Mouse (Mus musculus): ENCODE results near the gene Slc9a8.
"Not testable (repeated sequence)": the region's sequence is repeated elsewhere in the genome, so short reads cannot be mapped to it uniquely, and the experiment has no call there.

The Slc9a8 gene

DNA sequence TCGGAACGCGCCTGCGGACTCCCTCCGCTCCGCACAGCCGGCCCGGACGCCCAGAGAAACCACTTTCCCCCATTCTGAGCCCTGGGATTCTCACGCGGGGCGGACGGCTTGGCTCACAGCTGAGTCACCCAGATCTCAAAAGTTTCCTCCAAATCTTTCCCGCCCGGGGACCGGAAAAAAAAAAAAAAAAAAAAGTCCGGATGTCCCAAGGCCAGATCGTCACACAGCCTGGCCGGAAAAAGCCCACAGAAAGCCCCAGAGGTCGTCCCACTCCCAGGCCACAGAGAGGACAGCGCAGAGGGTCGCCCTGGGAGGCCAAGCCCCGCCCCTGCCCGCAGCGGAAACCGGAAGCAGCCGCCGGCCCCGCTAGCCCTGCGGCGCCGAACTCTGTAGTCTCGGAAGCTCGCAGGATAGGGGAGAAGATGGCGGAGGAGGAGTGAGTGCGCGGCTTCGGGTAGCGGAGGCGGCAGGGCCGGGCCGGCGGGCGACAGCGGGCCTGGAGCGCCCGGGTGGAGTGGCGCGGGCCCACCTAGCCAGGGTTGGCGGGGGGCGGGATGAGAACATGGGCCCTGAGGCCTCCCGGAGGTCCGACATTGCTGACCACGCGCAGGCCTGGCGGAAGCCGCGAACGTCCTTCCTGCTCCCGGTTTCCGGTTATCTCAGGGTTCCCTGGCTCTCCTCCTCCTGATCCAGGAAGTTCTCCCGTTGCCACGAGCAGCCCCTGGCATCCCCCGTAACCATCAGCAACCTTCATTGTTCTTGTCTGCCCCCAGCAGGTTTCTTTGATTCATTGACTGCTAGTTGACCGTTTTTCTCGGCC, at the start of gene Slc9a8:
Slc9a8 (plus strand) TSS at position 383 of the 820 bp plus-strand sequence.
- peak; percentile 92 to 94 for DNase-seq

DNA sequence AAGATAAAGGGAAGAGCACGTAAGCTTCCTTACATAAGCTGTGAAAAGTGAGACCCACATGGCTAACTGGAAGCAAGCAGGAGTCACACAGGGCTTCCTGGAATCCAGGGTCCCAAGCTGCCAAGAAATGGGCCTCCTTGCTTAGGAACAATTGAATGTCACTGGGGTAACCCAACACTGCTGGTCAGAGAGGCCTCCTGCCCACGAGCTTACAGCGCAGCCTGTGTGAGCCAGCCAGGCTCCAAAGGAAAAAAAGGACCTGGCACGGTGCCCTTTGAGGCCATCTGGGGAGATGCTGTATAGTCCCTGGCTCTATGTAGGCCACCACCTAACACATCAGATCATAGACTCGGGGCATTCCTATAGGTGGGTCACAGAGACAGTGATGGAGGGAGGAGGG, 48.2 kb upstream of the Slc9a8 start:
- DNase-seq = no peak

DNA sequence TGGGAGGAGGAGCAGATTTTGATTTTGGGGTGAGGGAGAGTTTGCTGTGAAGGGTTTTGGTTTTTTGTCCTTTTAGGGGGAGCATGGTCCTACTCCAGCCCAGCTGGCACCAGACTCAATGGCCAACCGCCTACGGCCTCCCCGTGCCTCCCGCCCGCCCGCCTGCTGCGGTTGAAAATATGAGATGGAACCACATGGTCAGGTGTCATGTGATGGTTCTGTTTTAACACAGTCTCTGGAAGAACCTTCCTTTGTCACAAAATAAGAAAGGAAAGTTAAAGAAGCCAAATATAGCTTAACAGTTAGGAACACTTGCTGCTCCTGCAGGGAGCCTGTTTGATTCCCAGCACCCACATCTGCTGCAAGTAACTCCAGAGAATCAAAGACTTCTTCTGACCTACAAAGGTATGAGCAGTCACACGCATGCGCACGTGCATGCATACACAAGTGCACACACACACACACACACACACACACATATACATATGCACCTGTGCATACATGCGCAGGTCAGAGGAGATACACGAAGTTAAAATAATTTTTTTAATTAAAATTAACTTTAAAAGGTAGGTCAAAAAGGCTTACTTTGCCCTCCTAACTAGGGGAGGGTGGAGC, 47.2 kb upstream of the Slc9a8 start:
- no peak for DNase-seq

DNA sequence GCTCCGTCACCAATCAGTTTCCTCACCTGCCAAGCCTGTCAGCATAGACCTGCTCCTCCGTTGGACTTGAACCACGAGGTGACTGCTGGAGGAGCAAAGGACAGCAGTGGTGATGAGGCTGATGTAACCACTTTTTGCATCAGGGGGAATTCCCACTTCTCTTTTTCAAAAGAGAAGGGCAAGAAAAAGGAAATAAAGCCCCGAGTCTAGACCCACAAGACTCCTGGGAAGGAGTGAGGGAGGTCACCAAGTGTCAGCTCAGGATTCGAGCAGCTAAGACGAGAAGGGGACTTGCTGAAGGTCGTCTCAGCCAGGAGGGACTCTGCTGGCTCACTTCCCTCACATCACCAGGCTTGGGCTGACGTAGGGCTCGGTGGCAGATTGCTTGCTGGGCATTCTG, 46.4 kb upstream of the Slc9a8 start:
- no peak for DNase-seq

DNA sequence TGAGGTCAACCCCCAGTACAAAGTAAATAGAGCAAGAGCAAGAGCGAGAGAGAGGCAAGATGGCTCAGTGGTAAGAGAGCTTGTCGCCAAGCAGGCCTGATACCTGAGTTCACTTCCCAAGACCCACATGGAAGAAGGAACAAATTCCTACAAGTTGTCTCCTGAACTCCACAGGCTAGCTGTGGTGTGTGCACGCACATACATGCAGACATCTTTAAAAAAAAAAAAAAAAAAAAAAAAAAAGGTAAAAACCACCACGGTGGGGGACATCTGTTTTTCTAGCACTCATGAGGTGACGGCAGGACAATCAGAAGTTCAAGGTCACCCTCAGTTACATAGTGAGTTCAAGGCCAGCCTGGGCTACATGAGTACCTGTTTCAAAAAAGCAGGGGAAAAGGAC, 45.8 kb upstream of the Slc9a8 start:
- no peak for DNase-seq

DNA sequence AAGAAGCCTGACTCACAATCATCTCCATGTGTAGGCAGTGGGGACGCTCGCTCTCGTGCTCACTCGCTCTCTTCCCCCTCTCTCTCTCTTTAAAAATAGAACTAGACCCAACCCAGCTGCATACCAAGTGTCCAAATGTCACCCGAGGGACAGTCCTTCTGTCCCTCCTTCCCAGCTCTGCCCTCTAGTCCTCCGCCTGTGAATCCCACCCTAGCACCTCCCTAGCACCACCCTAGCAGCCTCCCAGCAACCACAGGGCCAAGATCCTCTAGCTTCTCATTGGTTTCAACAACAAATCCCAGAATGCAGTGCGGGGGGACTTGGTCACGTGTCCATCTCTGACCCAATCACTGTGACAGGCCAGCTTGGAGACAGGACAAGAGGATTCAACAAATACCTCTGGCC, 45.4 kb upstream of the Slc9a8 start:
- DNase-seq = no peak

DNA sequence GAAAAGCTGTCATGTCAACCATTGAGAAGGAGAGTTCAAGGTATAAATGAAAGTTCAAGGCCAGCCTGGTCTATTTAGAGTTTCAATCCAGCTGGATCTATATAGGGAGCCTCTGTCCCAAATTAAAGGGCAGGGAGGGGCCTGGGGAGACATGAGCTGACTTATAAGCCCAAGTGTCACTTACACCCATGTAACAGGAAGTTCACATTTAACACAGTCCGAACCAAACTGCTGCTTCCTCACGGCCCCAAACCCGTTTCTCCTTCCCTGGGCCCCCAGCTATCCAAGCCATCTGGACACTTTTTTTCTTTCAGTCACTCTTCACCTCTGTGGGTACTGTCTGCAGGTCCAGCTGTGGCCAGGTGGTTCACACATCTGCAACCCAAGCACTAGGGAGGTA, 43.8 kb upstream of the Slc9a8 start:
- no peak for DNase-seq

DNA sequence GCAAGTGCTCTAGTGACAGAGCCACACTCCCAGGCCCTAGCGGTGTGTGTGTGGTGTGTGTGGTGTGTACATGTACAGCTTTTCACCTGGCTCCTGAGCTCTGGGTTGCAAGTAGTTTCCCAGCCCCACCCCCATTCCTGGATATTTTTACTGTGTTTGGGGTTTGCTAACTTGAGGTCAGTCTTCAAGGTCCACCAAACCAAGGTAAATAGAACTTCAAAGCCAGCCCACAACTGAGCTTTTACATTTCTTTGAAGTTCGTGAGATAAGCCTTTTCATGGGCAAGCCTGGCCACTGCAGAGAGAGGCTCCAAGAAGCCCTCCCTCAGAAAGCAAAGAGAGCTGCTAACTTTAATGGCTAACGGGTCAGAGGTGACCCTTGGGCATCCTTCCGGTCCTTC, 42.5 kb upstream of the Slc9a8 start:
- no peak for DNase-seq

DNA sequence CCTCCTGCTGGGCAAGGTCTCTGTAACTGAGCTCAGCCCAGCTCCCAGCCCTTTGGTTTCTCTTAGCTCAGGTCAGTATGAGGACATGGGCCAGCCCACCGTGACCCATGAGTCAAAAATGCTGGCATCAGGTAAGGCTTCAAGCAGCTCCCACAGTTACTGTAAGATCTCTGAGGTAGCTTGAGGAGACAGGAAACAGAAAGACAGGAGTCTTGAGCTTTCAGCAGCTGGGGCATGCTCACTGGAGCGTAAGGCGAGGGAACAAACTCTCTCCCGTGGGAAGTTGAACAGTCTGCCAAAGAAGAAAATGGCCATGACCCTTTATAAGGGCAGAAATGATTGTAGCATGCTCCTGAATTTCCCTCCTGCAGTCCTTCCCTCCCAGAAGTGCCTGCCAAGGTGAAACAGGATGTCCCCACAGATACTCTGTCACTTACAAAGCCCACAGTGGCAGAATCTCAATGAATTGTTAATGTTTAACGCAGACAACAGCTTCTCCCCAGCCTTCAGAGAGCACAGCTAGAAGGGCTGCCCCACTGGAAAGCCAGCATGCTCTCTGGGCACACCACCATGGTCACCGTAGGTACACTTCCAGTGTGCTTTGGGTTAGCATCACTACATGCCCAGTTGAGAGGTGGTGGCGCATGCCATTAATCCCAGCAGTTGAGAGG, 40.8 kb upstream of the Slc9a8 start:
- no peak for DNase-seq

DNA sequence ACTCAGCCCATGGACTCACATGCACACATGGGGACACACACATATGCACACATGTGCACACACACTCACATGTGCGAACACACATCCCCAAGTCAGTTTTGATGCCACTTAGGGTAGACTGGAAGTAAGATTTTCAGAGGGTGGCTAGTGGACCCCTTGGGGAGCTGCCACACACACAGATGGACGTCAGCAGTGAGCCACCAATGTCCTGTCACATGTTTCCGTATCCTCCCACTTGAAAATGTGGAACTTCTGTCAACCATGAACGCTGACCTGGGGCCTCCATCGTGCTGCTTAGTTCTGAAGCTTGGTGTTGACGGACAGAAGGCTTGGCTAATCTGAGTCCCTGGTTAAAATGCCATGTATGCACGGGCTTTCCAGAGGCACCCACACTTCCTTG, 39.9 kb upstream of the Slc9a8 start:
- DNase-seq = no peak

DNA sequence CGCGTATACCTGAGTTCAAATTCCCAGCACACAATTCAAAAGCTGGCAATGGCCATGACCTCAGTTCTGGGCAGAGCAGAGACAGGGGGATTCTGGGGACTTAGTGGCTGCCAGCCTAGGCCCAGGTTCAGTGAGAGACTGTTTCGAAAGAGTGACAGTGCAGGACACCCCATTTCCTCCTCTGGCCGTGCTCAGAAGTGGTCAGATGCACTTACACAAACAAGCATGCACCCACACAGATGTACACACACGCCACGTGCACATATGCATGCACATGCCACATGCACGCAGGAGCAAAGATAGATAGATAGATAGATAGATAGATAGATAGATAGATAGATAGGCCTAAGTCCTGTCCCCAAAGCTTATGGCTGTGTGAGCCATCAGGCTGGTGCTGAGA, 39.1 kb upstream of the Slc9a8 start:
- DNase-seq = no peak

DNA sequence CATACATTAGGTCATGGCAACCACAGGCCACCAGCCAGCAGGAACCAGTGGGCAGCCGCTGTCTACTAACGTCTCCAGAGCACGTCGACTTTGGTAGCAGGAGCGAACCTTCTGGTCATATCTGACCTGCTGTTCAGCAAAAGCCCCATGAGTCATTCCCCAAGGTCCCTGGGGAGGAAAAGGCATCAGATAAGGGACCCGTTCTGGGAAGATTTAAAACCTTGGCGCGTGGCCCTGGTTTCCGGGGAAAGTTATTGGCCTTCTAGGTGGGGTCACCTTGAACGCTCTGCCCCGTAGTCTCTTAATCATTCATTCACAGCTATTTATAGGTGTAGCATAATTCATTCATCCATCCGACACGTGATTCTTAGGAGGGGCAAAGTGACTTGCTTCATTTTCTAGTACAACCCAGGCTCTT, 37.8 kb upstream of the Slc9a8 start:
- no peak for DNase-seq

DNA sequence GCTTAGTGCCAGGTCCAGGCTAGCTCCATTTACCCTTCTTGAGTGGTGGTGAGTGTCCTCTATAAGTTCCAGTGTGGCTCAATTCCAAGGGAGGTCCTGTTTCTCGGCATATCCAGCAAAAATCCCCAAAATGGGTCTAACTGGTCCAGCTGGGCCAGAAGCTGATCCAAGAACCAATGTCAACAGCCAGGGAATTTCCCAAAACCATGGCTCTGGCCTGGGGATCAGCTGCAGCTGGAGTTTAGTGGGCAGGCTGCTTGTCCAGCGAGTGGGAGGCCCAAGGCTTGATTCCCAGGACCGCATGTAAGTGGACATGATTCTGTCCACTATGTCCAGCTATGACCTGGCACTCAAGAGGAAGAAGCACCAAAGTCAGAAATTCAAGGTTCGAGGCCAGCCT, 35.1 kb upstream of the Slc9a8 start:
- DNase-seq = no peak

DNA sequence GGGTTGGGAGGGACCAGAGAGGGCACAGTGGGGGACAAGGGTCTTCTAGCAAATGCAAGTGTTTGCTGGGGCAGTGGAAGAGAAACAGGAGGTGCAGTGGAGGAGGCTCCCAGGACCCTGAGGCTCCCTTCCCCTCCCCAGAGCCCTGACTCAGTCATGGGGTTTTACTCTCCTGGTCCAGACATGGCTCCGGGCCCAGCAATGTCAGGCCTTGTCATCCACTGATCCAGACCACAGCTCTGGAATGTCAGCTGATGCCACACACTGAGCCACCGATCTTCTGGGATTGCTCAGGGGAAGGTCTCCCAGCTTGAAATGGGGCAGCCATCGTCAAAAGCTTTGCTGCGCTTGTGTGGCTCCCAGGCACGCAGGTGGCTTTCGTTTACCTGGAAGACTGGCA, 34.5 kb upstream of the Slc9a8 start:
- DNase-seq = no peak

DNA sequence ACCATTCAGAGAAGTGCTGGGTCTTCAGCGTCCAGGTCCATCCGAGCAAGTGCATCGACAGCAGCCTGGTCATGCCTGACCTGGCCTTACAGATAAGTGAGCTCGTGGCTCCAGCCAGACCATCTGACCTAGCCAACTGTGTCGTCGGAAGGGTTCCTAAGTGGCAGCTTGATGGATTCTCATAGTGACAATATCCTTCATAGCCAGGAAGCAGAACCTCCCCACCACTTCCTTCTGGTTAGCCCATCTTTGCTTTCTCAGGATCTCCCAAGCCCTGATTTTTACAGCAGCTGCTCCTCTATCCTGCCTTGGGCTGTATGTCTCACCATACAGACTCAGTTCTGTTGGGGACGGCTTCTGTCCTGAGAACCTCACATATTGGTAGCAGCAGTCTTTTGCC, 27.1 kb upstream of the Slc9a8 start:
- DNase-seq = no peak

DNA sequence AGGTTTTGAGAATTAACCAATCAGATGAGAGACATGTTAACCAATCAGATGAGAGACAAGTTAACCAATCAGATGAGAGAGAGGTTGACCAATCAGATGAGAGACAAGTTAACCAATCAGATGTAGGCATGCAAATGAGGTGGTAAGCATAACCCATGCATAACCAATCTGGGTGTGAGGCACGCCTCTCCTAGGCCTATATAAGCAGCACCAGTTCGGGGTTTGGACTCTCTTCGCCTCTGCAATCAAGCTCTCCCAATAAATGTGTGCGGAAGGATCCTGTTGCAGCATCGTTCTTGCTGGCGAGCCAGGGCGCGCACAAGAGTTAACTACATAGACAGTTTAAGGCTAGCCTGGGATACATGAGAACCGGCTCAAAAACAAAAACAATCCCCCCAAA, 25.1 kb upstream of the Slc9a8 start:
- DNase-seq = not testable (repeated sequence)

DNA sequence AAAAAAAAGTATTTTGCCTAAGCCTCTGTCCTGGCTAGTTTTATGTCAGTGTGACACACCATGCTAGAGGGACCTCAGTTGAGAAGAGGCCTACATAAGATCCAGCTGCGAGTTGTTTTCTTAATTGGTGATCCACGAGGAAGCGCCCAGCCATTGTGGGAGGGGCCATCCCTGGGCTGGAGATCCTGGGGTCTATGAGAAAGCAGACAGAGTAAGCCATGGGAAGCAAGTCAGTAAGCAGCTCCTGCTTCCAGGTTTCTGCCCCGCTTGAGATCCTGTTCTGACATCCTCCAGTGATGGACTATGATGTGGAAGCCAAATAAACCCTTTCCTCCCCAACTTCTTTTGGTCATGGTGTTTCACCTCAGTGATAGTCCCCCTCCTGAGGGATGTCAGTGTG, 22.5 kb upstream of the Slc9a8 start:
- DNase-seq = no peak

DNA sequence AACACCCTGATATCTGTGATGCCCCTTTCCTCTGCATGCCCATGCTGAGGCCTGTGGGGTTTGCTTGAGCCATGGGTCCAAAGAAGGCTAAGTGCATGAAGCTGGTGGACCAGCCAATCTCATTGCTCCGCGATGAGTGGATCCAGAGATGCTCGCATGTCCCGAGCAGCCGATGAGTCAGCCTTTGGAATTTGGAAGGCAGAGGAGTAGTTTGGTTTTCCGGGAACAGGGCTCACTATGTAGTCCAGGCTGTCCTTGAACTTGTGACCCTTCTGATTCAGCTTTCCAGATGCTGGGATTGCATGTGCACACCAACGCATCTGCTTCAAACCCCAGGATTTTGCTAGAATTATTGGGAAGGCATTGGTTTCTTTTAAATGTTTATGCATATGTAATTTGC, 21.9 kb upstream of the Slc9a8 start:
- no peak for DNase-seq

DNA sequence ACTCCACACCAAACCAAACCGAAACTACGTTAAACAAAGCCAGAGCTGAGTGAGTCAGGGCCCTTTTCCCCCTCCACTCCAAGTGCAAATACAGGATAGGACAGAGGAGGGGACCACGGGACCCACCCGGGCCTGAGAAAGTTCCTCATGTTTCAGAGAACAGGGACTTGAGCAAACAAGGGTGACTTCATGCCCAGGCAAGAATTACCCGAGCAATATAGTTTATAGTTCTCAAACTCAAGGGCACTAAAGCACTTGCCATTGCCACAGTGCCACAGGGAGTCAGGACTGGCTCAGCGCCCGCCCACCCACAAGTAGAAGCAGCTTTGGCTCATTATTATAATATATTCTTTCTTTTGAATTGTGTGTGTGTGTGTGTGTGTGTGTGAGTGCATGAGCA, 18.4 kb upstream of the Slc9a8 start:
- no peak for DNase-seq

DNA sequence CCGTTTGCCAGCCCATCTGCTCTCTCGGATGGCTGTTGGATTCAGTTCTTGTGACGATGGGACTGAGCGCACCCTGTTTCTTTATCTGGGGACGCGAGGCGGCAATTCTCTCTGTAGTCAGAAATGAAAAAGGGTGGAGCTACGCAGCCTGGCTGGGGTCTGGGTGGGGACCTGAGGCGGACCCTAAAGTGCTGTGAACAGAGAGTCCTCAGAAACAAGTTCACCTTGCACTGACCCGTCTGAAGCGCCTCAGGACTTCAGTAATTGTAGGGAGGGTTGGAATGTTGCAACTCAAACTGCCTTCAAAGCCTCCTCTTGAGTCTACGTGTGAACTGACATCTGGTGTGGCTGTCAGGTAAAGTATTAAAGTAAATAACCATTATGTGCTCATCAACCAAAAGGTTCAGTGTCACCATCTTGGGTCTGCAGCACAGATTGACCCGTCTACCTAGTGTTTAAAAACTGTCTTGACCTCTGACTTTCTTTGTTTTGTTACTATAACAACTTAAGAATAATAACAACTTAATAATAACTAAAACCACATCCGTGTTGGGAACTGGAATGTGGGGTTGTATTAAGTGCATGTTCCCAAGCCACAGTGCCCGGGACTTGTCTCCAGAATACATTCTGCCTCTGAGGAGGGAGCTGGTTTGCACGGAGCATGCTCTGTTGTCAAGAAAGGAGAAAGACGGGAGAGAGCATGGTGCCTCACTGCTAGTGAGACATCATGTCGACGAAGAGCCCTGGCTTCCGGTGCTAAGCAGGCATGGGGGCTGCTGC, 16.2 kb upstream of the Slc9a8 start:
- DNase-seq = no peak

DNA sequence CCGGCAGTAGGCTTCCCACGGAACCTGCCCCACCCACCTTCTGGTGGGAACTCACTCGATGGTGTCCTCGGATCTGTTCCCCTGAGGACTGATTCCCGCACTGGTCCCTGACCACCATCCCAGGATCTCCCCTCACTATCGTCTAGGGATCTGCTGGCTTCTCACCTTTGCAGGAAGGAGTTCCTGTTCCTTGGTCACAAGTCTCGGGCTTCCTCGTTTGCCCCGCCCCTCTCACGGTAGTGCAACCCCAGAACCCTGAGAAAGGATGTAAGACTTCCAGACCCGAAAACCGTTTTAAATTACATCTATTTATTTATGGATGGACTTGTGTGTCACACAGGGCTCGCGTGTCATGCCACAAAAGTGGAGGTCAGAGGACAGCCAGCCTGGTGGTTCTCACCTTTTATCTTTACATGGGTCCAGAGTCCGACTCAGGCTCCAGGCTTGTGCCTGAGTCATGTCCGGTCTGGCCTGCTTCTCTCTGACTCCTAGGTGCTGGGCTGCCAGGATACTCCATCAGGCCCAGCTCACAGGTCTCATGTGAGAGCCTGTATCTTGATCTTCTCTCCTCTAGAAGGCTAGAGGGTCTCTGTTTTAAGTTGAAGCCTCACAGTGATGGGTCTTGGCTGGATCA, 14.1 kb upstream of the Slc9a8 start:
- DNase-seq = no peak

DNA sequence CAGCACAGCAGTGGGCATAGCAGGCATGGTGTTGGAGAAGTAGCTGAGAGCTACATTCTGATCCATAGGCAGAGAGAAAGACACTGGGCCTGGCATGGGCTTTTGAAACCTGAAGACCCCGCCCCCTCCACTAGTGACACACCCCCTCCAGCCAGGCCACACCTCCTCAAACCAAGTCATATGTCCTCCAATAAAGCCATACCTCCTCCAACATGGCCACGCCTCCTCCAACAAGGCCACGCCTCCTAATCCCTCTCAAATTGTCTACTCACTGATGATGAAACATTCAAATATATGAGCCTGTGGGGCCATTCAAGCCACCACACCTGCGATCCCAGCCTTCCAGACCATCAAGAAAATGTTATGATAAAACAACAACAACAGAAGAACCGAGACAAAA, 7.1 kb upstream of the Slc9a8 start:
- DNase-seq = no peak
